Mouse (Mus musculus): Measurements from ENCODE around the gene Ypel5. TPM values are rescaled to one million over a fixed set of nuclear protein-coding genes. Genes with fewer than 3 reads are reported as not detected.

The Ypel5 gene
- polyA plus RNA-seq, 1 experiment, result 23.9 TPM

GRCm38 (mm10) chr17:72795392-72796047, 40.7 kb upstream of the Ypel5 start:
- Histone ChIP-seq H3K4me3 (no peak overlapping the region), H3ac (ENCODE audit: control insufficient read depth, insufficient read length) (no peak overlapping the region), H3K27me3 (ENCODE audit: control insufficient read depth, insufficient read depth, insufficient read length) (peaks cover 6% of the 10 kb centered on the region), H3K79me2 (ENCODE audit: control insufficient read depth, insufficient read depth) (no peaks in the 10 kb centered on the region), H3K4me2 (ENCODE audit: low read depth) (no peak overlapping the region), H3K36me3 (ENCODE audit: control insufficient read depth, insufficient read depth) (no peaks in the 10 kb centered on the region)
- TF ChIP-seq MAX (IDR thresholded peaks at IDR 0.05; ENCODE audit: low read depth) (no peak), MYOG (IDR thresholded peaks at IDR 0.05; ENCODE audit: control insufficient read depth in 1 of 3, insufficient read depth in 1 of 3, insufficient read length in 2 of 3, low read depth in 2 of 3) (no peak), SRF (IDR thresholded peaks at IDR 0.05; ENCODE audit: control insufficient read depth, insufficient read length, low read depth) (no peak), TCF12 (IDR thresholded peaks at IDR 0.05; ENCODE audit: insufficient read depth, poor library complexity, severe bottlenecking) (no peak), USF1 (IDR thresholded peaks at IDR 0.05; ENCODE audit: low read depth) (no peak), POLR2AphosphoS2 (IDR thresholded peaks at IDR 0.05; ENCODE audit: insufficient read length, low read depth) (no peak), MYOD1 (IDR thresholded peaks at IDR 0.05; ENCODE audit: control insufficient read depth in 1 of 3, insufficient read length in 2 of 3, low read depth in 2 of 3) (no peak), E2F4 (IDR thresholded peaks at IDR 0.05; ENCODE audit: insufficient read depth) (no peak), TCF3 (IDR thresholded peaks at IDR 0.05; ENCODE audit: insufficient read length, low read depth) (no peak), REST (IDR thresholded peaks at IDR 0.05; ENCODE audit: insufficient read depth, insufficient read length) (no peak), CEBPB (IDR thresholded peaks at IDR 0.05; ENCODE audit: insufficient read depth, poor library complexity, severe bottlenecking) (no peak), POLR2A (IDR thresholded peaks at IDR 0.05; ENCODE audit: insufficient read length, low read depth) (no peak)

GRCm38 (mm10) chr17:72796506-72796905, 39.7 kb upstream of the Ypel5 start:
- no peak overlapping the region for H3K4me3 ChIP-seq

GRCm38 (mm10) chr17:72797867-72798266, 38.4 kb upstream of the Ypel5 start:
- Histone ChIP-seq H3K36me3 (ENCODE audit: control insufficient read depth, insufficient read depth) (no peaks in the 10 kb centered on the region), H3K27me3 (ENCODE audit: control insufficient read depth, insufficient read depth, insufficient read length) (peaks cover 6% of the 10 kb centered on the region), H3K4me2 (ENCODE audit: low read depth) (no peak overlapping the region), H3K4me3 (no peak overlapping the region), H3ac (ENCODE audit: control insufficient read depth, insufficient read length) (no peak overlapping the region), H3K79me2 (ENCODE audit: control insufficient read depth, insufficient read depth) (no peaks in the 10 kb centered on the region)
- TF ChIP-seq REST (IDR thresholded peaks at IDR 0.05; ENCODE audit: insufficient read depth, insufficient read length), result no peak
- no peak for TF ChIP-seq CEBPB (IDR thresholded peaks at IDR 0.05; ENCODE audit: insufficient read depth, poor library complexity, severe bottlenecking)
- TF ChIP-seq POLR2AphosphoS2 (IDR thresholded peaks at IDR 0.05; ENCODE audit: insufficient read length, low read depth), result no peak
- TF ChIP-seq TCF3 (IDR thresholded peaks at IDR 0.05; ENCODE audit: insufficient read length, low read depth), result no peak
- TF ChIP-seq MAX (IDR thresholded peaks at IDR 0.05; ENCODE audit: low read depth), result no peak
- no peak for TF ChIP-seq TCF12 (IDR thresholded peaks at IDR 0.05; ENCODE audit: insufficient read depth, poor library complexity, severe bottlenecking)
- no peak for TF ChIP-seq SRF (IDR thresholded peaks at IDR 0.05; ENCODE audit: control insufficient read depth, insufficient read length, low read depth)
- TF ChIP-seq MYOD1 (IDR thresholded peaks at IDR 0.05; ENCODE audit: control insufficient read depth in 1 of 3, insufficient read length in 2 of 3, low read depth in 2 of 3), result no peak
- no peak for TF ChIP-seq POLR2A (IDR thresholded peaks at IDR 0.05; ENCODE audit: insufficient read length, low read depth)
- no peak for TF ChIP-seq USF1 (IDR thresholded peaks at IDR 0.05; ENCODE audit: low read depth)
- TF ChIP-seq E2F4 (IDR thresholded peaks at IDR 0.05; ENCODE audit: insufficient read depth), result no peak
- TF ChIP-seq MYOG (IDR thresholded peaks at IDR 0.05; ENCODE audit: control insufficient read depth in 1 of 3, insufficient read depth in 1 of 3, insufficient read length in 2 of 3, low read depth in 2 of 3), result no peak

More at GRCm38 (mm10) chr17:72796506-72796905, 39.7 kb upstream of the Ypel5 start:
- TF ChIP-seq MYOD1 (IDR thresholded peaks at IDR 0.05; ENCODE audit: control insufficient read depth in 1 of 3, insufficient read length in 2 of 3, low read depth in 2 of 3) (no peak), USF1 (IDR thresholded peaks at IDR 0.05; ENCODE audit: low read depth) (no peak), POLR2A (IDR thresholded peaks at IDR 0.05; ENCODE audit: insufficient read length, low read depth) (no peak), MYOG (IDR thresholded peaks at IDR 0.05; ENCODE audit: control insufficient read depth in 1 of 3, insufficient read depth in 1 of 3, insufficient read length in 2 of 3, low read depth in 2 of 3) (no peak), REST (IDR thresholded peaks at IDR 0.05; ENCODE audit: insufficient read depth, insufficient read length) (no peak), POLR2AphosphoS2 (IDR thresholded peaks at IDR 0.05; ENCODE audit: insufficient read length, low read depth) (no peak), E2F4 (IDR thresholded peaks at IDR 0.05; ENCODE audit: insufficient read depth) (no peak)
- H3ac ChIP-seq (ENCODE audit: control insufficient read depth, insufficient read length), result no peak overlapping the region
- peaks cover 6% of the 10 kb centered on the region for H3K27me3 ChIP-seq (ENCODE audit: control insufficient read depth, insufficient read depth, insufficient read length)
- H3K4me2 ChIP-seq (ENCODE audit: low read depth), result no peak overlapping the region
- no peaks in the 10 kb centered on the region for H3K36me3 ChIP-seq (ENCODE audit: control insufficient read depth, insufficient read depth)
- H3K79me2 ChIP-seq (ENCODE audit: control insufficient read depth, insufficient read depth), result no peaks in the 10 kb centered on the region

GRCm38 (mm10) chr17:72809942-72810654, 26.2 kb upstream of the Ypel5 start:
- no peaks in the 10 kb centered on the region for H3K79me2 ChIP-seq (ENCODE audit: control insufficient read depth, insufficient read depth)
- no peak overlapping the region for H3K4me3 ChIP-seq
- H3ac ChIP-seq (ENCODE audit: control insufficient read depth, insufficient read length), result no peak overlapping the region
- no peaks in the 10 kb centered on the region for H3K36me3 ChIP-seq (ENCODE audit: control insufficient read depth, insufficient read depth)
- TF ChIP-seq MYOD1 (IDR thresholded peaks at IDR 0.05; ENCODE audit: control insufficient read depth in 1 of 3, insufficient read length in 2 of 3, low read depth in 2 of 3), result no peak
- TF ChIP-seq REST (IDR thresholded peaks at IDR 0.05; ENCODE audit: insufficient read depth, insufficient read length), result no peak
- TF ChIP-seq MAX (IDR thresholded peaks at IDR 0.05; ENCODE audit: low read depth), result no peak
- TF ChIP-seq MYOG (IDR thresholded peaks at IDR 0.05; ENCODE audit: control insufficient read depth in 1 of 3, insufficient read depth in 1 of 3, insufficient read length in 2 of 3, low read depth in 2 of 3), result no peak
- no peak for TF ChIP-seq POLR2AphosphoS2 (IDR thresholded peaks at IDR 0.05; ENCODE audit: insufficient read length, low read depth)
- no peak for TF ChIP-seq TCF12 (IDR thresholded peaks at IDR 0.05; ENCODE audit: insufficient read depth, poor library complexity, severe bottlenecking)
- TF ChIP-seq SRF (IDR thresholded peaks at IDR 0.05; ENCODE audit: control insufficient read depth, insufficient read length, low read depth), result no peak
- no peak for TF ChIP-seq CEBPB (IDR thresholded peaks at IDR 0.05; ENCODE audit: insufficient read depth, poor library complexity, severe bottlenecking)
- no peak for TF ChIP-seq TCF3 (IDR thresholded peaks at IDR 0.05; ENCODE audit: insufficient read length, low read depth)
- TF ChIP-seq USF1 (IDR thresholded peaks at IDR 0.05; ENCODE audit: low read depth), result no peak
- no peak for TF ChIP-seq E2F4 (IDR thresholded peaks at IDR 0.05; ENCODE audit: insufficient read depth)
- no peak for TF ChIP-seq POLR2A (IDR thresholded peaks at IDR 0.05; ENCODE audit: insufficient read length, low read depth)
- H3K27me3 ChIP-seq (ENCODE audit: control insufficient read depth, insufficient read depth, insufficient read length), result peaks cover 17% of the 10 kb centered on the region
- no peak overlapping the region for H3K4me2 ChIP-seq (ENCODE audit: low read depth)
